Mouse (Mus musculus): Measurements from ENCODE around the gene Hdac5. TPM values are rescaled to one million over a fixed set of nuclear protein-coding genes. Genes with fewer than 3 reads are reported as not detected.

Hdac5 gene
- polyA plus RNA-seq, 1 experiment from 2014 or later, result 82.9 TPM

Small RNA genes lying within 50 kb of the gene (microRNA-seq; reads per million reads assigned to microRNA genes)
- gene Mir8101, result 1.8 reads per million

Other genes with a start within 250 kb of the Hdac5 start
- gene Cfap97d1, start 245.9 kb downstream of the Hdac5 start, polyA plus RNA-seq (2015; fragmentation: Nextera tagmentation; extraction: Ambion mirVana), result not detected in 2 replicates
- gene Dusp3, start 243.2 kb downstream of the Hdac5 start, polyA plus RNA-seq (2015; fragmentation: Nextera tagmentation; extraction: Ambion mirVana), result 50.3 and 53.6 TPM in 2 replicates
- 2.9 and 3.8 TPM in 2 replicates for gene Mpp3, start 201.7 kb downstream of the Hdac5 start, polyA plus RNA-seq (2015; fragmentation: Nextera tagmentation; extraction: Ambion mirVana)
- 2.7 and 2.9 TPM in 2 replicates for gene Cd300lg, start 188.7 kb downstream of the Hdac5 start, polyA plus RNA-seq (2015; fragmentation: Nextera tagmentation; extraction: Ambion mirVana)
- gene Mpp2, start 141.7 kb downstream of the Hdac5 start, polyA plus RNA-seq (2015; fragmentation: Nextera tagmentation; extraction: Ambion mirVana), result 10.6 and 11.0 TPM in 2 replicates
- gene Ppy, start 128.8 kb downstream of the Hdac5 start, polyA plus RNA-seq (2015; fragmentation: Nextera tagmentation; extraction: Ambion mirVana), result not detected in 2 replicates
- 1.2 TPM in 1 of 2 replicates, not detected in the other for gene Pyy, start 122.3 kb downstream of the Hdac5 start, polyA plus RNA-seq (2015; fragmentation: Nextera tagmentation; extraction: Ambion mirVana)
- 0.33 TPM in 1 of 2 replicates, not detected in the other for gene Nags, start 84.7 kb downstream of the Hdac5 start, polyA plus RNA-seq (2015; fragmentation: Nextera tagmentation; extraction: Ambion mirVana)
- gene Tmem101, start 73.8 kb downstream of the Hdac5 start, polyA plus RNA-seq (2015; fragmentation: Nextera tagmentation; extraction: Ambion mirVana), result 32.4 and 38.4 TPM in 2 replicates
- gene Lsm12, start 44.9 kb downstream of the Hdac5 start, polyA plus RNA-seq (2015; fragmentation: Nextera tagmentation; extraction: Ambion mirVana), result 80.7 and 97.0 TPM in 2 replicates
- 25.6 and 29.3 TPM in 2 replicates for gene G6pc3, start 40.5 kb downstream of the Hdac5 start, polyA plus RNA-seq (2015; fragmentation: Nextera tagmentation; extraction: Ambion mirVana)
- 12.3 and 13.5 TPM in 2 replicates for gene BC030867, start 18.7 kb upstream of the Hdac5 start, polyA plus RNA-seq (2015; fragmentation: Nextera tagmentation; extraction: Ambion mirVana)
- gene Asb16, start 38.6 kb upstream of the Hdac5 start, polyA plus RNA-seq (2015; fragmentation: Nextera tagmentation; extraction: Ambion mirVana), result 0.09 TPM in 1 of 2 replicates, not detected in the other
- gene Tmub2, start 54.8 kb upstream of the Hdac5 start, polyA plus RNA-seq (2015; fragmentation: Nextera tagmentation; extraction: Ambion mirVana), result 36.8 and 41.2 TPM in 2 replicates
- gene Atxn7l3, start 66.5 kb upstream of the Hdac5 start, polyA plus RNA-seq (2015; fragmentation: Nextera tagmentation; extraction: Ambion mirVana), result 8.5 and 9.2 TPM in 2 replicates
- 51.1 and 53.1 TPM in 2 replicates for gene Ubtf, start 89.6 kb upstream of the Hdac5 start, polyA plus RNA-seq (2015; fragmentation: Nextera tagmentation; extraction: Ambion mirVana)
- 47.2 and 59.5 TPM in 2 replicates for gene Slc4a1, start 136.0 kb upstream of the Hdac5 start, polyA plus RNA-seq (2015; fragmentation: Nextera tagmentation; extraction: Ambion mirVana)
- 1.1 and 1.7 TPM in 2 replicates for gene Rundc3a, start 163.2 kb upstream of the Hdac5 start, polyA plus RNA-seq (2015; fragmentation: Nextera tagmentation; extraction: Ambion mirVana)
- 287 and 294 TPM in 2 replicates for gene Slc25a39, start 177.8 kb upstream of the Hdac5 start, polyA plus RNA-seq (2015; fragmentation: Nextera tagmentation; extraction: Ambion mirVana)
- gene Grn, start 200.1 kb upstream of the Hdac5 start, polyA plus RNA-seq (2015; fragmentation: Nextera tagmentation; extraction: Ambion mirVana), result 220 and 224 TPM in 2 replicates
- 2.8 and 2.9 TPM in 2 replicates for gene Fam171a2, start 217.5 kb upstream of the Hdac5 start, polyA plus RNA-seq (2015; fragmentation: Nextera tagmentation; extraction: Ambion mirVana)
- gene Itga2b, start 240.0 kb upstream of the Hdac5 start, polyA plus RNA-seq (2015; fragmentation: Nextera tagmentation; extraction: Ambion mirVana), result 10.5 and 11.3 TPM in 2 replicates

Data from heart, embryonic 13.5 days (tissue).